Mouse (Mus musculus): ENCODE data around the gene Msl2. TPM values are rescaled to one million over a fixed set of nuclear protein-coding genes. Genes with fewer than 3 reads are reported as not detected.

Msl2 gene
- polyA plus RNA-seq, 1 experiment from 2014 or later: 5.8 TPM

GRCm38 (mm10) chr9:101076095-101076875 lies 2.4 kb downstream of the Msl2 start:
- Histone ChIP-seq H3K4me1 (peaks cover 41% of the 10 kb centered on the region), H3K9me3 (replicated peaks) (no peaks in the 10 kb centered on the region), H3K36me3 (0 out of 2 replicates have a peak, but pooled peaks cover 8% of the 10 kb centered on the region), H3K4me3 (peak overlapping the region; percentile 99), H3K27ac (0 out of 2 replicates have a peak overlapping the region, but pooled peaks have one; percentile 19), H3K27me3 (ENCODE audit: low read depth, poor library complexity, severe bottlenecking) (no peaks in the 10 kb centered on the region)
- WGBS: 3% methylated on average over 18 of the region's 18 CpGs
- peak; percentile 30 for DNase-seq (ENCODE audit: low spot score)

GRCm38 (mm10) chr9:101077486-101077885 lies 3.6 kb downstream of the Msl2 start:
- H3K36me3 ChIP-seq: 0 out of 2 replicates have a peak, but pooled peaks cover 11% of the 10 kb centered on the region
- H3K4me3 ChIP-seq: peak overlapping the region; percentile 99
- no peak for DNase-seq (ENCODE audit: low spot score)
- H3K27me3 ChIP-seq (ENCODE audit: low read depth, poor library complexity, severe bottlenecking): no peaks in the 10 kb centered on the region
- H3K9me3 ChIP-seq (replicated peaks): no peaks in the 10 kb centered on the region
- peaks cover 40% of the 10 kb centered on the region for H3K4me1 ChIP-seq
- H3K27ac ChIP-seq: no peak overlapping the region

- no peak overlapping the region for H3K27ac ChIP-seq
- DNase-seq (ENCODE audit: low spot score): no peak
Observed at GRCm38 (mm10) chr9:101078579-101078978, 4.7 kb downstream of the Msl2 start.

GRCm38 (mm10) chr9:101080046-101080685 lies 6.3 kb downstream of the Msl2 start:
- no peaks in the 10 kb centered on the region for H3K9me3 ChIP-seq (replicated peaks)
- H3K4me1 ChIP-seq: peaks cover 34% of the 10 kb centered on the region
- DNase-seq (ENCODE audit: low spot score): no peak
- H3K27me3 ChIP-seq (ENCODE audit: low read depth, poor library complexity, severe bottlenecking): no peaks in the 10 kb centered on the region
- WGBS: 79% methylated on average over 3 of the region's 3 CpGs
- no peak overlapping the region for H3K4me3 ChIP-seq
- no peak overlapping the region for H3K27ac ChIP-seq
- peaks cover 32% of the 10 kb centered on the region for H3K36me3 ChIP-seq

More at GRCm38 (mm10) chr9:101078579-101078978, 4.7 kb downstream of the Msl2 start:
- no peaks in the 10 kb centered on the region for H3K27me3 ChIP-seq (ENCODE audit: low read depth, poor library complexity, severe bottlenecking)
- 85% methylated on average over 4 of the region's 4 CpGs for WGBS
- peak overlapping the region; percentile 29 for H3K4me3 ChIP-seq
- no peaks in the 10 kb centered on the region for H3K9me3 ChIP-seq (replicated peaks)
- peaks cover 20% of the 10 kb centered on the region for H3K36me3 ChIP-seq
- peaks cover 34% of the 10 kb centered on the region for H3K4me1 ChIP-seq

GRCm38 (mm10) chr9:101083728-101084127 lies 9.8 kb downstream of the Msl2 start:
- H3K4me1 ChIP-seq: peaks cover 14% of the 10 kb centered on the region
- no peak for DNase-seq (ENCODE audit: low spot score)
- H3K27me3 ChIP-seq (ENCODE audit: low read depth, poor library complexity, severe bottlenecking): no peaks in the 10 kb centered on the region
- no peak overlapping the region for H3K27ac ChIP-seq
- whole genome bisulfite sequencing: 96% methylated on average over 3 of the region's 3 CpGs
- H3K36me3 ChIP-seq: peaks cover 29% of the 10 kb centered on the region
- no peak overlapping the region for H3K4me3 ChIP-seq
- no peaks in the 10 kb centered on the region for H3K9me3 ChIP-seq (replicated peaks)

- no peak overlapping the region for H3K4me3 ChIP-seq
- peaks cover 30% of the 10 kb centered on the region for H3K36me3 ChIP-seq
- no peak for DNase-seq (ENCODE audit: low spot score)
- WGBS: 93% methylated on average over 4 of the region's 4 CpGs
- no peaks in the 10 kb centered on the region for H3K9me3 ChIP-seq (replicated peaks)
- H3K27ac ChIP-seq: no peak overlapping the region
- no peaks in the 10 kb centered on the region for H3K27me3 ChIP-seq (ENCODE audit: low read depth, poor library complexity, severe bottlenecking)
- no peaks in the 10 kb centered on the region for H3K4me1 ChIP-seq
Observed at GRCm38 (mm10) chr9:101095425-101095824, 21.5 kb downstream of the Msl2 start.

GRCm38 (mm10) chr9:101096461-101096860 lies 22.6 kb downstream of the Msl2 start:
- Histone ChIP-seq H3K9me3 (replicated peaks) (no peaks in the 10 kb centered on the region), H3K27me3 (ENCODE audit: low read depth, poor library complexity, severe bottlenecking) (no peaks in the 10 kb centered on the region)
- WGBS: 98% methylated on average over 3 of the region's 3 CpGs

GRCm38 (mm10) chr9:101097542-101097941 lies 23.6 kb downstream of the Msl2 start:
- no peak overlapping the region for H3K4me3 ChIP-seq
- peaks cover 43% of the 10 kb centered on the region for H3K36me3 ChIP-seq
- WGBS: 78% methylated on average over 1 of the region's 1 CpGs
- no peak overlapping the region for H3K27ac ChIP-seq
- H3K27me3 ChIP-seq (ENCODE audit: low read depth, poor library complexity, severe bottlenecking): no peaks in the 10 kb centered on the region
- no peaks in the 10 kb centered on the region for H3K4me1 ChIP-seq
- H3K9me3 ChIP-seq (replicated peaks): no peaks in the 10 kb centered on the region
- no peak for DNase-seq (ENCODE audit: low spot score)

More at GRCm38 (mm10) chr9:101096461-101096860, 22.6 kb downstream of the Msl2 start:
- no peak overlapping the region for H3K27ac ChIP-seq
- H3K4me3 ChIP-seq: no peak overlapping the region
- DNase-seq (ENCODE audit: low spot score): no peak
- peaks cover 40% of the 10 kb centered on the region for H3K36me3 ChIP-seq
- H3K4me1 ChIP-seq: no peaks in the 10 kb centered on the region

- 90% methylated on average over 6 of the region's 6 CpGs for WGBS
Observed at GRCm38 (mm10) chr9:101099445-101099844, 25.5 kb downstream of the Msl2 start.

GRCm38 (mm10) chr9:101100163-101100562 lies 26.3 kb downstream of the Msl2 start:
- Histone ChIP-seq H3K27ac (no peak overlapping the region), H3K9me3 (replicated peaks) (no peaks in the 10 kb centered on the region), H3K4me3 (no peak overlapping the region), H3K4me1 (no peaks in the 10 kb centered on the region), H3K27me3 (ENCODE audit: low read depth, poor library complexity, severe bottlenecking) (no peaks in the 10 kb centered on the region), H3K36me3 (peaks cover 57% of the 10 kb centered on the region)
- 94% methylated on average over 3 of the region's 3 CpGs for WGBS
- no peak for DNase-seq (ENCODE audit: low spot score)

More at GRCm38 (mm10) chr9:101099445-101099844, 25.5 kb downstream of the Msl2 start:
- H3K36me3 ChIP-seq: peaks cover 49% of the 10 kb centered on the region
- DNase-seq (ENCODE audit: low spot score): no peak
- H3K9me3 ChIP-seq (replicated peaks): no peaks in the 10 kb centered on the region
- no peaks in the 10 kb centered on the region for H3K27me3 ChIP-seq (ENCODE audit: low read depth, poor library complexity, severe bottlenecking)
- no peak overlapping the region for H3K4me3 ChIP-seq
- no peak overlapping the region for H3K27ac ChIP-seq
- no peaks in the 10 kb centered on the region for H3K4me1 ChIP-seq

- H3K27ac ChIP-seq: no peak overlapping the region
- no peaks in the 10 kb centered on the region for H3K4me1 ChIP-seq
- DNase-seq (ENCODE audit: low spot score): no peak
- 97% methylated on average over 8 of the region's 8 CpGs for WGBS
- no peaks in the 10 kb centered on the region for H3K27me3 ChIP-seq (ENCODE audit: low read depth, poor library complexity, severe bottlenecking)
- H3K9me3 ChIP-seq (replicated peaks): no peaks in the 10 kb centered on the region
- H3K4me3 ChIP-seq: no peak overlapping the region
- H3K36me3 ChIP-seq: peaks cover 56% of the 10 kb centered on the region
Observed at GRCm38 (mm10) chr9:101101547-101101946, 27.6 kb downstream of the Msl2 start.

GRCm38 (mm10) chr9:101102288-101102687 lies 28.4 kb downstream of the Msl2 start:
- Histone ChIP-seq H3K27ac (no peak overlapping the region), H3K4me3 (no peak overlapping the region), H3K27me3 (ENCODE audit: low read depth, poor library complexity, severe bottlenecking) (no peaks in the 10 kb centered on the region), H3K36me3 (peaks cover 52% of the 10 kb centered on the region), H3K9me3 (replicated peaks) (no peaks in the 10 kb centered on the region), H3K4me1 (no peaks in the 10 kb centered on the region)
- WGBS: 96% methylated on average over 3 of the region's 3 CpGs
- DNase-seq (ENCODE audit: low spot score): no peak

GRCm38 (mm10) chr9:101104931-101105330 lies 31.0 kb downstream of the Msl2 start:
- 95% methylated on average over 11 of the region's 11 CpGs for WGBS
- peaks cover 50% of the 10 kb centered on the region for H3K36me3 ChIP-seq

More at GRCm38 (mm10) chr9:101104931-101105330, 31.0 kb downstream of the Msl2 start:
- Histone ChIP-seq H3K4me1 (no peaks in the 10 kb centered on the region), H3K4me3 (no peak overlapping the region), H3K9me3 (replicated peaks) (no peaks in the 10 kb centered on the region), H3K27ac (no peak overlapping the region), H3K27me3 (ENCODE audit: low read depth, poor library complexity, severe bottlenecking) (no peaks in the 10 kb centered on the region)
- no peak for DNase-seq (ENCODE audit: low spot score)
